In the genomic region with DNA sequence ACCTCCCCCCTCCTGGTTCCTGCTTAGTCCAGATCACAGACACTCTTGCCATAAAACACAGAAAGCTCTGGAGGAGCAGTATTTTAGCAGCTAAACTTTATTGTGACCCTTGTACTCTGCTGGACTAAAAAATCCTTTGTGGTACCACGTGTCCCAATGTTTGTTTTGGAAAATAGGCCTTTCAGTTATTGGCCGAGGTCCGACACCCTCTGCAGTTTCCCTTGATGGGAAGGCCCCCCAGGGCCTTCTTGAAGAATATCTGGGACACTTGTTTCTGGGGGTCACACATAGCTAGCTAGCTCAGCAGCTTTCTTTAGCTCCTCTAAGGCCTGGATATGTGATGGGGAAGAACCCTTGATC, we compare ENCODE assay signal across 8 mouse cellular contexts. TPM values are rescaled to one million over a fixed set of nuclear protein-coding genes. Genes with fewer than 3 reads are reported as not detected.
DNase-seq lines count a peak whose midpoint lies in the region; ATAC-seq and TF ChIP-seq lines count a peak whose summit lies in the region.

No protein-coding gene starts in this region.

- H3K36me3 ChIP-seq in lung, embryonic 14.5 days (ENCODE audit: insufficient read depth) = peaks cover 22% of the 10 kb centered on the region; the same call in 1 of the 2 replicates
- peaks cover 22% of the 10 kb centered on the region; the same call in 1 of the 2 replicates for H3K36me3 ChIP-seq in forebrain, postnatal 0 days (ENCODE audit: insufficient read depth)
- H3K36me3 ChIP-seq in kidney, postnatal 0 days (ENCODE audit: insufficient read depth, low read length) = 0 out of 2 replicates have a peak, but pooled peaks cover 7% of the 10 kb centered on the region
- H3K36me3 ChIP-seq in neural tube, embryonic 13.5 days = peaks cover 8% of the 10 kb centered on the region

- no peaks in the 10 kb centered on the region for H3K9me3 ChIP-seq in lung, embryonic 14.5 days (ENCODE audit: low read depth, low read length)
- H3K9me3 ChIP-seq in forebrain, postnatal 0 days (ENCODE audit: low read length) = no peaks in the 10 kb centered on the region
- H3K9me3 ChIP-seq in kidney, postnatal 0 days (replicated peaks; ENCODE audit: low read length) = no peaks in the 10 kb centered on the region
- no peaks in the 10 kb centered on the region for H3K9me3 ChIP-seq in neural tube, embryonic 13.5 days

- peak overlapping the region; percentile 92 for H3K4me2 ChIP-seq in lung, embryonic 14.5 days
- H3K4me2 ChIP-seq in forebrain, postnatal 0 days (ENCODE audit: low read depth) = peak overlapping the region; percentile 73
- H3K4me2 ChIP-seq in kidney, postnatal 0 days (ENCODE audit: low read length) = peak overlapping the region; percentile 95
- peak overlapping the region; percentile 69 for H3K4me2 ChIP-seq in neural tube, embryonic 13.5 days

- no peaks in the 10 kb centered on the region for H3K27me3 ChIP-seq in lung, embryonic 14.5 days (ENCODE audit: insufficient read depth, low read length)
- no peaks in the 10 kb centered on the region for H3K27me3 ChIP-seq in forebrain, postnatal 0 days (ENCODE audit: insufficient read depth, low read length)
- no peaks in the 10 kb centered on the region for H3K27me3 ChIP-seq in kidney, postnatal 0 days (ENCODE audit: insufficient read depth, low read length)
- peaks cover 15% of the 10 kb centered on the region for H3K27me3 ChIP-seq in neural tube, embryonic 13.5 days

- ATAC-seq in lung, embryonic 14.5 days (ENCODE audit: insufficient read depth) = no peak
- ATAC-seq in forebrain, postnatal 0 days = no peak
- ATAC-seq in kidney, postnatal 0 days (replicated peaks; ENCODE audit: low FRiP score, low read depth) = no peak
- no peak for ATAC-seq in neural tube, embryonic 13.5 days (ENCODE audit: low read depth)

- TF ChIP-seq CTCF in lung, embryonic 14.5 days (IDR thresholded peaks at IDR 0.05; ENCODE audit: low read depth) = no peak
- TF ChIP-seq CTCF in forebrain, postnatal 0 days (IDR thresholded peaks at IDR 0.05; ENCODE audit: low read depth) = no peak
- no peak for TF ChIP-seq CTCF in kidney, postnatal 0 days (IDR thresholded peaks at IDR 0.05; ENCODE audit: low read depth)

- WGBS in lung, embryonic 14.5 days = 47% methylated on average over 3 of the region's 3 CpGs
- 26% methylated on average over 3 of the region's 3 CpGs for WGBS in forebrain, postnatal 0 days
- WGBS in kidney, postnatal 0 days = 35% methylated on average over 3 of the region's 3 CpGs
- 15% methylated on average over 3 of the region's 3 CpGs for WGBS in neural tube, embryonic 13.5 days

- peak overlapping the region; percentile 69 for H3K4me3 ChIP-seq in lung, embryonic 14.5 days (ENCODE audit: low read depth, low read length)
- H3K4me3 ChIP-seq in forebrain, postnatal 0 days (ENCODE audit: low read depth, low read length) = peak overlapping the region; percentile 68
- H3K4me3 ChIP-seq in kidney, postnatal 0 days (replicated peaks; ENCODE audit: low read depth, low read length) = peak overlapping the region; percentile 54
- H3K4me3 ChIP-seq in neural tube, embryonic 13.5 days = peak overlapping the region; percentile 63

- peak overlapping the region; percentile 84; the same call in 1 of the 2 replicates for H3K27ac ChIP-seq in lung, embryonic 14.5 days (ENCODE audit: low read depth)
- H3K27ac ChIP-seq in forebrain, postnatal 0 days (ENCODE audit: low read depth, low read length) = peak overlapping the region; percentile 86
- peak overlapping the region; percentile 89 for H3K27ac ChIP-seq in kidney, postnatal 0 days
- H3K27ac ChIP-seq in neural tube, embryonic 13.5 days (replicated peaks) = peak overlapping the region; percentile 75

- H3K9ac ChIP-seq in lung, embryonic 14.5 days = peak overlapping the region; percentile 79
- H3K9ac ChIP-seq in forebrain, postnatal 0 days = peak overlapping the region; percentile 76
- peak overlapping the region; percentile 85 for H3K9ac ChIP-seq in kidney, postnatal 0 days (ENCODE audit: low read depth, low read length)
- H3K9ac ChIP-seq in neural tube, embryonic 13.5 days = peak overlapping the region; percentile 74

- H3K4me1 ChIP-seq in lung, embryonic 14.5 days (ENCODE audit: insufficient read depth) = 0 out of 2 replicates have a peak, but pooled peaks cover 3% of the 10 kb centered on the region
- peaks cover 19% of the 10 kb centered on the region for H3K4me1 ChIP-seq in forebrain, postnatal 0 days (ENCODE audit: insufficient read depth)
- no peaks in the 10 kb centered on the region; the same call in 1 of the 2 replicates for H3K4me1 ChIP-seq in kidney, postnatal 0 days (replicated peaks; ENCODE audit: insufficient read depth, low read length)
- H3K4me1 ChIP-seq in neural tube, embryonic 13.5 days (replicated peaks) = peaks cover 20% of the 10 kb centered on the region

- DNase-seq in lung, embryonic 14.5 days = no peak
- no peak for DNase-seq in lung, postnatal 4 days
- no peak for DNase-seq in forebrain, postnatal 0 days
- no peak for DNase-seq in kidney, postnatal 0 days (ENCODE audit: low spot score)
- no peak for DNase-seq in layer of hippocampus, adult 9-10 months (ENCODE audit: low spot score)
- DNase-seq in frontal cortex, postnatal 14 days (ENCODE audit: low spot score in 2 of 2) = no peak
- no peak for DNase-seq in thymus, postnatal 14 days

RNA-seq across cellular contexts. Expression of gene Bok, which starts 1.5 kb away (rescaled TPM):
- 81.4 and 90.1 TPM in 2 replicates for polyA plus RNA-seq in lung, embryonic 14.5 days (2014; fragmentation: Nextera tagmentation; extraction: Ambion mirVana)
- total RNA-seq in forebrain, postnatal 0 days (2014; rRNA removed) = 94.6 and 119 TPM in 2 replicates
- 113 and 150 TPM in 2 replicates for polyA plus RNA-seq in forebrain, postnatal 0 days (2015; fragmentation: Nextera tagmentation; extraction: Ambion mirVana)
- polyA plus RNA-seq in kidney, postnatal 0 days (2015; fragmentation: Nextera tagmentation; extraction: Ambion mirVana) = 106 and 109 TPM in 2 replicates
- 58.2 and 62.0 TPM in 2 replicates for polyA plus RNA-seq in neural tube, embryonic 13.5 days (2015; fragmentation: Nextera tagmentation; extraction: Ambion mirVana)

RNA-seq across cellular contexts. Expression of gene Stk25, which starts 28.5 kb away (rescaled TPM):
- polyA plus RNA-seq in lung, embryonic 14.5 days (2014; fragmentation: Nextera tagmentation; extraction: Ambion mirVana) = 180 and 181 TPM in 2 replicates
- total RNA-seq in forebrain, postnatal 0 days (2014; rRNA removed) = 278 and 312 TPM in 2 replicates
- 371 and 381 TPM in 2 replicates for polyA plus RNA-seq in forebrain, postnatal 0 days (2015; fragmentation: Nextera tagmentation; extraction: Ambion mirVana)
- polyA plus RNA-seq in kidney, postnatal 0 days (2015; fragmentation: Nextera tagmentation; extraction: Ambion mirVana) = 174 TPM in 2 replicates
- polyA plus RNA-seq in neural tube, embryonic 13.5 days (2015; fragmentation: Nextera tagmentation; extraction: Ambion mirVana) = 305 and 310 TPM in 2 replicates
